Mouse (Mus musculus): ENCODE measurements around the gene Arl3. TPM values are rescaled to one million over a fixed set of nuclear protein-coding genes. Genes with fewer than 3 reads are reported as not detected.

Arl3 gene
- polyA plus RNA-seq, 1 experiment from 2014 or later = 134 TPM

DNA sequence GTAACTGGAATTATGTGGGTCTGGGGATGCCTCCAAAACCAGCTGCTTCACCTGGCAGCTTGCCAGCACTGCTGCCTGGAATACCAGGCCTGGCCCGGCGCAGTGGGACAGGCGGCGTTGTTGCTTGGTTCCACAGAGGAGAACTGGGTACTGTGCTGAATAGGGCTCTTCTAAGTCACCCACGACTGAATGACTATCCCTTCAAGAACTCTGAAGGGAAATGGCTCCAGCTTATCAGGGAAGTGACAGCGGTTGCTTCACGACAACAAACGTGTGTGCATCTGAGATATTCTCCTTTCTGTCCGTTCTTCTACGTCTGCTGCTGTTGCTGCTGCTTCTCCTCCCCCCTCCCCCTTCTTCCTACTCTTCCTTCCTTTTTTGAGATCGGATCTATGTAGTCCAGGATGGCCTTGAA is 19.4 kb downstream of the Arl3 start:
- Histone ChIP-seq H3K27ac (replicated peaks; ENCODE audit: low read depth, low read length) (0 out of 2 replicates have a peak overlapping the region, but pooled peaks have one; percentile 5), H3K27me3 (ENCODE audit: control insufficient read depth, insufficient read depth, low read length) (no peaks in the 10 kb centered on the region), H3K4me1 (ENCODE audit: control insufficient read depth, insufficient read depth, low read length) (peaks cover 5% of the 10 kb centered on the region; the same call in 1 of the 2 replicates), H3K9me3 (ENCODE audit: control insufficient read depth, low read length) (no peaks in the 10 kb centered on the region), H3K4me3 (replicated peaks; ENCODE audit: low read depth, low read length) (no peak overlapping the region), H3K36me3 (ENCODE audit: control insufficient read depth, insufficient read depth, low read length) (peaks cover 71% of the 10 kb centered on the region), H3K9ac (replicated peaks; ENCODE audit: low read length) (no peak overlapping the region; the same call in 1 of the 2 replicates), H3K4me2 (ENCODE audit: low read length) (no peak overlapping the region)
- DNase-seq (peak; percentile 88), ATAC-seq (ENCODE audit: low FRiP score, low TSS enrichment) (no peak)
- 55% methylated on average over 11 of the region's 11 CpGs for WGBS

DNA sequence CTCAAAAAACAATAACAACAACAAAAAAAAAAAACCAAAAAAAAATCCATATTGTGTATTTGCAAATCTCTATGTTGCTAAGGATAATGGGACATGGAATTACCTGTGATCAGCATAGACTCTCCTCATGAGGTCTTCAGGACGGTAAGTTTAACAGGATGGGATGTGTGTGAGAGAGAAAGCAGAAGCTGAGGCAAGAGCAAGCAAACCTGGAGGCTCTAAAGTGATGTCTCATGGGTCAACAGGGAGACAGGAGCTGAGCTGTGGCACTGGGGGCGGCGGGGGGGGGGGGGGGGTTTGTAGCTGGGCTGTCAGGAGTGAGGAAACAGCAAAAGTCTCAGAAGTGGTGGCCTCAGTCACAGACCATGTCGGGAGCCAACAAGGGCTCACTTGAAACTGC is 20.5 kb downstream of the Arl3 start:
- H3K9ac ChIP-seq (replicated peaks; ENCODE audit: low read length) = no peak overlapping the region
- no peaks in the 10 kb centered on the region for H3K27me3 ChIP-seq (ENCODE audit: control insufficient read depth, insufficient read depth, low read length)
- 92% methylated on average over 4 of the region's 4 CpGs for WGBS
- H3K4me2 ChIP-seq (ENCODE audit: low read length) = no peak overlapping the region
- peaks cover 69% of the 10 kb centered on the region for H3K36me3 ChIP-seq (ENCODE audit: control insufficient read depth, insufficient read depth, low read length)
- H3K4me3 ChIP-seq (replicated peaks; ENCODE audit: low read depth, low read length) = no peak overlapping the region
- no peak for ATAC-seq (ENCODE audit: low FRiP score, low TSS enrichment)
- H3K9me3 ChIP-seq (ENCODE audit: control insufficient read depth, low read length) = no peaks in the 10 kb centered on the region
- H3K4me1 ChIP-seq (ENCODE audit: control insufficient read depth, insufficient read depth, low read length) = peaks cover 5% of the 10 kb centered on the region; the same call in 1 of the 2 replicates
- no peak overlapping the region for H3K27ac ChIP-seq (replicated peaks; ENCODE audit: low read depth, low read length)
- no peak for DNase-seq

- Histone ChIP-seq H3K36me3 (ENCODE audit: control insufficient read depth, insufficient read depth, low read length) (peaks cover 55% of the 10 kb centered on the region), H3K4me1 (ENCODE audit: control insufficient read depth, insufficient read depth, low read length) (peaks cover 5% of the 10 kb centered on the region; the same call in 1 of the 2 replicates), H3K4me2 (ENCODE audit: low read length) (no peak overlapping the region), H3K27me3 (ENCODE audit: control insufficient read depth, insufficient read depth, low read length) (no peaks in the 10 kb centered on the region), H3K4me3 (replicated peaks; ENCODE audit: low read depth, low read length) (no peak overlapping the region), H3K9me3 (ENCODE audit: control insufficient read depth, low read length) (no peaks in the 10 kb centered on the region), H3K27ac (replicated peaks; ENCODE audit: low read depth, low read length) (no peak overlapping the region), H3K9ac (replicated peaks; ENCODE audit: low read length) (no peak overlapping the region)
- ATAC-seq (ENCODE audit: low FRiP score, low TSS enrichment) (no peak), DNase-seq (no peak)
- WGBS = 91% methylated on average over 4 of the region's 4 CpGs
Observed at GRCm38 (mm10) chr19:46550385-46550784, 22.6 kb downstream of the Arl3 start.

GRCm38 (mm10) chr19:46548110-46548509 is 24.9 kb downstream of the Arl3 start:
- Histone ChIP-seq H3K9ac (replicated peaks; ENCODE audit: low read length) (no peak overlapping the region), H3K27ac (replicated peaks; ENCODE audit: low read depth, low read length) (peak overlapping the region; percentile 64), H3K4me3 (replicated peaks; ENCODE audit: low read depth, low read length) (no peak overlapping the region), H3K9me3 (ENCODE audit: control insufficient read depth, low read length) (no peaks in the 10 kb centered on the region), H3K4me1 (ENCODE audit: control insufficient read depth, insufficient read depth, low read length) (no peaks in the 10 kb centered on the region), H3K27me3 (ENCODE audit: control insufficient read depth, insufficient read depth, low read length) (no peaks in the 10 kb centered on the region), H3K4me2 (ENCODE audit: low read length) (no peak overlapping the region), H3K36me3 (ENCODE audit: control insufficient read depth, insufficient read depth, low read length) (peaks cover 48% of the 10 kb centered on the region)
- 60% methylated on average over 10 of the region's 10 CpGs for WGBS
- ATAC-seq (ENCODE audit: low FRiP score, low TSS enrichment) (no peak), DNase-seq (no peak)

DNA sequence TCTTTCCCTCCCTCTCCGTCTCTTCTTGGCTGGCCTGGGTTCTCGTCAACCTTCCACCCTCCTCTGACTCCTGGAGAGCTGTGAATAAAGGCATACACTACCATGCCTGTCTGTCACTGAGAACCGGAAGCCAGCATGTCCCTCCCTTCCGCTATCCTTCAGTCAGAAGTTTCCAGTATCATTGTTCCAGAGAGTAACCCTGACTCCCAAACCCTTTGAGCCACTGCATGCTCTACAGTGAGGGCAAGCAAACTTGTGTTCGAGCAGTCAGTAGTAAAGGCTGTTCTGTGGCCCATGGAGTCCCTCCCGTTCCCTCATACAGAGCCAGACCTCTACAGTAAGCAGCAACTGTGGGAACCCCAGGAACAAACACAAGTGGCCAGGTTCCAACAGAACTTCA is 25.4 kb downstream of the Arl3 start:
- H3K36me3 ChIP-seq (ENCODE audit: control insufficient read depth, insufficient read depth, low read length) = peaks cover 53% of the 10 kb centered on the region
- ATAC-seq (ENCODE audit: low FRiP score, low TSS enrichment) (no peak), DNase-seq (no peak)
- H3K27ac ChIP-seq (replicated peaks; ENCODE audit: low read depth, low read length) = 0 out of 2 replicates have a peak overlapping the region, but pooled peaks have one; percentile 26
- no peaks in the 10 kb centered on the region for H3K27me3 ChIP-seq (ENCODE audit: control insufficient read depth, insufficient read depth, low read length)
- 82% methylated on average over 6 of the region's 6 CpGs for WGBS
- H3K4me2 ChIP-seq (ENCODE audit: low read length) = no peak overlapping the region
- no peaks in the 10 kb centered on the region for H3K9me3 ChIP-seq (ENCODE audit: control insufficient read depth, low read length)
- H3K9ac ChIP-seq (replicated peaks; ENCODE audit: low read length) = no peak overlapping the region
- H3K4me3 ChIP-seq (replicated peaks; ENCODE audit: low read depth, low read length) = no peak overlapping the region
- H3K4me1 ChIP-seq (ENCODE audit: control insufficient read depth, insufficient read depth, low read length) = no peaks in the 10 kb centered on the region

GRCm38 (mm10) chr19:46542750-46543149 is 30.2 kb downstream of the Arl3 start:
- Histone ChIP-seq H3K4me2 (ENCODE audit: low read length) (no peak overlapping the region), H3K9ac (replicated peaks; ENCODE audit: low read length) (no peak overlapping the region), H3K4me1 (ENCODE audit: control insufficient read depth, insufficient read depth, low read length) (no peaks in the 10 kb centered on the region), H3K27me3 (ENCODE audit: control insufficient read depth, insufficient read depth, low read length) (no peaks in the 10 kb centered on the region), H3K27ac (replicated peaks; ENCODE audit: low read depth, low read length) (no peak overlapping the region), H3K36me3 (ENCODE audit: control insufficient read depth, insufficient read depth, low read length) (peaks cover 49% of the 10 kb centered on the region), H3K9me3 (ENCODE audit: control insufficient read depth, low read length) (no peaks in the 10 kb centered on the region), H3K4me3 (replicated peaks; ENCODE audit: low read depth, low read length) (no peak overlapping the region)
- DNase-seq (no peak), ATAC-seq (ENCODE audit: low FRiP score, low TSS enrichment) (no peak)
- WGBS = 87% methylated on average over 8 of the region's 8 CpGs

GRCm38 (mm10) chr19:46538213-46538612 is 34.8 kb downstream of the Arl3 start:
- no peak for DNase-seq
- no peaks in the 10 kb centered on the region for H3K27me3 ChIP-seq (ENCODE audit: control insufficient read depth, insufficient read depth, low read length)
- peaks cover 7% of the 10 kb centered on the region; the same call in 1 of the 2 replicates for H3K4me1 ChIP-seq (ENCODE audit: control insufficient read depth, insufficient read depth, low read length)
- no peak overlapping the region for H3K4me3 ChIP-seq (replicated peaks; ENCODE audit: low read depth, low read length)
- H3K27ac ChIP-seq (replicated peaks; ENCODE audit: low read depth, low read length) = no peak overlapping the region
- ATAC-seq (ENCODE audit: low FRiP score, low TSS enrichment) = no peak
- no peak overlapping the region for H3K4me2 ChIP-seq (ENCODE audit: low read length)
- H3K9me3 ChIP-seq (ENCODE audit: control insufficient read depth, low read length) = no peaks in the 10 kb centered on the region
- no peak overlapping the region for H3K9ac ChIP-seq (replicated peaks; ENCODE audit: low read length)
- peaks cover 37% of the 10 kb centered on the region for H3K36me3 ChIP-seq (ENCODE audit: control insufficient read depth, insufficient read depth, low read length)
- WGBS = 90% methylated on average over 6 of the region's 6 CpGs

DNA sequence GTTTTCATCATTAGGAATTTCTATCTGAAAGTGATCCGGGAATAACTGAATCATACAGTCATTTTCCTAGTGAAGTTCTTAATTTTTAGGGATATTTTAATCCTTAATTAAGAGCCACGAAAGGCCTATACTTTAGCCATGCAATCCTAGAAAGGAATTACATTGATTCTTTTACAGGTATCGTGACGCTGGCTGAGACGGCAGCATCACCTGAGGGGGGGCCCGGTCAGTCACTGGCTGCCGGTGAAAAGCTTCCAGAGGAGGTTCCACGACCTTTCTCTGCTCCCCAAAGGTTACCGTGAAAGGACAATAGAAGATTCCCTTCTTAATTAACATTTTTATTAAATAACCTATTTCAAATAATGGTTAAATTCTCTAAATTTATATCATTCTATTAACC is 35.6 kb downstream of the Arl3 start:
- no peaks in the 10 kb centered on the region for H3K9me3 ChIP-seq (ENCODE audit: control insufficient read depth, low read length)
- H3K36me3 ChIP-seq (ENCODE audit: control insufficient read depth, insufficient read depth, low read length) = peaks cover 29% of the 10 kb centered on the region
- peaks cover 16% of the 10 kb centered on the region for H3K4me1 ChIP-seq (ENCODE audit: control insufficient read depth, insufficient read depth, low read length)
- no peak overlapping the region for H3K4me2 ChIP-seq (ENCODE audit: low read length)
- DNase-seq = no peak
- H3K4me3 ChIP-seq (replicated peaks; ENCODE audit: low read depth, low read length) = no peak overlapping the region
- no peak overlapping the region for H3K27ac ChIP-seq (replicated peaks; ENCODE audit: low read depth, low read length)
- no peak for ATAC-seq (ENCODE audit: low FRiP score, low TSS enrichment)
- no peak overlapping the region for H3K9ac ChIP-seq (replicated peaks; ENCODE audit: low read length)
- 88% methylated on average over 9 of the region's 9 CpGs for WGBS
- H3K27me3 ChIP-seq (ENCODE audit: control insufficient read depth, insufficient read depth, low read length) = no peaks in the 10 kb centered on the region

DNA sequence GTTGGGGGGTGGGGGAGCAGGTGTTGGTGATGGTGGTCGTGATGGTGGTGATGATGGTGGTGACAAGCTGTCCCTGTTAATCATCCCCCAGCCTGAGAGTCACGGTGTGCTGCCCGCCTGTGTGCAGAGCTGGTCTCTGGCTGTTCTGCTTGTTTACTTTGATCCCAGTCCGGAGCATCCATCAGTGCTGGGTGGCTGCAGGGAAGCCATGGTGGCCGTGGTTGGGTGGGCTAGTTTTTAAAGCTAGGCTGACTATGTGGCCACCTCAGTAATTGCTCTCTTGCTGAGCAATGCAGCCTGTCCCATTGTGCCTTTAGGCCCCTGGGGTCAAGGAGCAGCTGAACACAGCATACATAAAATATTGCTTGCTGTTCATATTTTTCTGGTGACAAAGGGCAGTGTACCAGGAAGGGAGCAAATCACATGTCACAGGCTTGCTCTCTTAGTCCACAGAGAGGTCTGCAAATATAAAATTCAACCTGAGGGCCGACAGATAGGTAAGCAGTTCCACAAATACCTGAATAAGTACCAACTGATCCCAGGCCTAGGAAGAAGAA is 38.4 kb downstream of the Arl3 start:
- Histone ChIP-seq H3K27me3 (ENCODE audit: control insufficient read depth, insufficient read depth, low read length) (no peaks in the 10 kb centered on the region), H3K4me3 (replicated peaks; ENCODE audit: low read depth, low read length) (no peak overlapping the region), H3K27ac (replicated peaks; ENCODE audit: low read depth, low read length) (no peak overlapping the region), H3K4me1 (ENCODE audit: control insufficient read depth, insufficient read depth, low read length) (peaks cover 43% of the 10 kb centered on the region), H3K9me3 (ENCODE audit: control insufficient read depth, low read length) (no peaks in the 10 kb centered on the region), H3K9ac (replicated peaks; ENCODE audit: low read length) (no peak overlapping the region; the same call in 1 of the 2 replicates), H3K36me3 (ENCODE audit: control insufficient read depth, insufficient read depth, low read length) (peaks cover 6% of the 10 kb centered on the region), H3K4me2 (ENCODE audit: low read length) (no peak overlapping the region)
- WGBS = 31% methylated on average over 6 of the region's 6 CpGs
- no peak for DNase-seq
- ATAC-seq (ENCODE audit: low FRiP score, low TSS enrichment) = no peak

Data from midbrain, embryonic 14.5 days (tissue).